Mouse (Mus musculus) cerebellum, adult 2 months (tissue): ENCODE results near the gene Mob3b. TPM values are rescaled to one million over a fixed set of nuclear protein-coding genes. Genes with fewer than 3 reads are reported as not detected.

Source experiments
- DNase-seq, 2 experiments: peaks; one replicate each; pipeline ENCODE4 v3.0.0; 2021
- H3K27ac ChIP-seq: fragments of 200-500 bp; 2 replicates; pipeline ENCODE4 v1.5.1; 2012; ENCODE audit warnings: low read length, control low read depth, inconsistent platforms; ENCODE audit not compliant: insufficient read depth
- H3K27me3 ChIP-seq: fragments of 200-500 bp; 2 replicates; pipeline ENCODE4 v1.6.1; 2012; ENCODE audit warnings: inconsistent platforms, mild to moderate bottlenecking, low read length, moderate library complexity; ENCODE audit not compliant: control insufficient read depth, insufficient read depth
- H3K4me1 ChIP-seq: fragments of 200-500 bp; 2 replicates; pipeline ENCODE4 v1.6.1; 2011; ENCODE audit warnings: low read length; ENCODE audit not compliant: control insufficient read depth, insufficient read depth
- H3K4me3 ChIP-seq: fragments of 200-500 bp; replicated peaks from 2 replicates; pipeline ENCODE3; 2011; ENCODE audit warnings: mild to moderate bottlenecking, low read depth, low read length, control low read depth; ENCODE audit not compliant: insufficient read depth
- CTCF ChIP-seq: fragments of 200-500 bp; IDR thresholded peaks from 2 replicates; pipeline ENCODE4 v1.5.1; 2011; ENCODE audit warnings: low read depth, mild to moderate bottlenecking, control low read depth, low read length, moderate library complexity, borderline replicate concordance; ENCODE audit not compliant: insufficient read depth
- POLR2A ChIP-seq: fragments of 200-500 bp; IDR thresholded peaks from 2 replicates; pipeline ENCODE4 v1.6.1; 2011; ENCODE audit warnings: low read length, control low read depth, borderline replicate concordance; ENCODE audit not compliant: insufficient read depth
- WGBS: fragments of 180-500 bp; shearing (Covaris S2); methylation state at CpG from one replicate; pipeline ENCODE4 v1.1.7; 2018; 5-methylcytosine and 5-hydroxymethylcytosine counted together
- polyA plus RNA-seq: library from polyadenylated mRNA; depleted of rRNA; stranded (reverse); fragments of >200 nt; gene quantifications from 2 replicates; pipeline ENCODE4 v1.2.3, GENCODE M21; 2012

Gene Mob3b
- polyA plus RNA-seq, 1 experiment: 9.5 TPM

GRCm38 (mm10) chr4:35117144-35117543 is 40.1 kb downstream of the Mob3b start:
- Histone ChIP-seq H3K4me1 (no peaks in the 10 kb centered on the region; the same call in 1 of the 2 replicates), H3K27me3 (no peaks in the 10 kb centered on the region), H3K4me3 (no peak overlapping the region), H3K27ac (no peak overlapping the region)
- TF ChIP-seq POLR2A: no peak
- no peak for TF ChIP-seq CTCF
- 96% methylated on average over 3 of the region's 3 CpGs for WGBS
- DNase-seq: no peak

GRCm38 (mm10) chr4:35115933-35116332 is 41.4 kb downstream of the Mob3b start:
- WGBS: 61% methylated on average over 6 of the region's 6 CpGs
- no peak overlapping the region for H3K4me3 ChIP-seq
- DNase-seq: no peak
- H3K27me3 ChIP-seq: no peaks in the 10 kb centered on the region
- TF ChIP-seq POLR2A: no peak
- no peak for TF ChIP-seq CTCF
- H3K4me1 ChIP-seq: no peaks in the 10 kb centered on the region; the same call in 1 of the 2 replicates
- H3K27ac ChIP-seq: no peak overlapping the region

- no peak for DNase-seq
- TF ChIP-seq CTCF: no peak
- no peak for TF ChIP-seq POLR2A
- WGBS: 77% methylated on average over 2 of the region's 2 CpGs
- H3K27ac ChIP-seq: no peak overlapping the region
- H3K4me3 ChIP-seq: no peak overlapping the region
- no peaks in the 10 kb centered on the region for H3K27me3 ChIP-seq
- no peaks in the 10 kb centered on the region; the same call in 1 of the 2 replicates for H3K4me1 ChIP-seq
Measured at GRCm38 (mm10) chr4:35114950-35115349, 42.3 kb downstream of the Mob3b start.

GRCm38 (mm10) chr4:35113516-35114248 is 43.6 kb downstream of the Mob3b start:
- Histone ChIP-seq H3K4me3 (no peak overlapping the region), H3K27ac (no peak overlapping the region), H3K4me1 (no peaks in the 10 kb centered on the region; the same call in 1 of the 2 replicates), H3K27me3 (no peaks in the 10 kb centered on the region)
- TF ChIP-seq CTCF: no peak
- TF ChIP-seq POLR2A: no peak
- WGBS: 61% methylated on average over 13 of the region's 13 CpGs
- DNase-seq: no peak

GRCm38 (mm10) chr4:35112452-35112851 is 44.8 kb downstream of the Mob3b start:
- no peak for DNase-seq
- no peaks in the 10 kb centered on the region for H3K27me3 ChIP-seq
- H3K4me1 ChIP-seq: no peaks in the 10 kb centered on the region; the same call in 1 of the 2 replicates
- WGBS: 87% methylated on average over 4 of the region's 4 CpGs
- no peak overlapping the region for H3K27ac ChIP-seq
- no peak overlapping the region for H3K4me3 ChIP-seq
- TF ChIP-seq POLR2A (no peak), CTCF (no peak)

- Histone ChIP-seq H3K4me1 (no peaks in the 10 kb centered on the region), H3K27ac (no peak overlapping the region), H3K27me3 (no peaks in the 10 kb centered on the region), H3K4me3 (no peak overlapping the region)
- TF ChIP-seq CTCF (no peak), POLR2A (no peak)
- no peak for DNase-seq
- WGBS: 69% methylated on average over 14 of the region's 14 CpGs
Measured at GRCm38 (mm10) chr4:35105115-35105773, 52.0 kb downstream of the Mob3b start.

GRCm38 (mm10) chr4:35101201-35101600 is 56.1 kb downstream of the Mob3b start:
- TF ChIP-seq POLR2A: no peak
- TF ChIP-seq CTCF: no peak
- DNase-seq: no peak
- WGBS: 81% methylated on average over 7 of the region's 7 CpGs
- Histone ChIP-seq H3K4me1 (no peaks in the 10 kb centered on the region), H3K4me3 (no peak overlapping the region), H3K27ac (no peak overlapping the region), H3K27me3 (no peaks in the 10 kb centered on the region)

GRCm38 (mm10) chr4:35099865-35100780 is 57.2 kb downstream of the Mob3b start:
- DNase-seq: peak; percentile 59 to 68
- no peaks in the 10 kb centered on the region for H3K4me1 ChIP-seq
- H3K4me3 ChIP-seq: peak overlapping the region; percentile 66
- H3K27ac ChIP-seq: no peak overlapping the region
- WGBS: 10% methylated on average over 29 of the region's 29 CpGs
- TF ChIP-seq POLR2A (no peak), CTCF (no peak)
- no peaks in the 10 kb centered on the region for H3K27me3 ChIP-seq
